Mouse (Mus musculus) olfactory bulb, adult 2 months (tissue): ENCODE data around the gene Slc44a5. TPM values are rescaled to one million over a fixed set of nuclear protein-coding genes. Genes with fewer than 3 reads are reported as not detected.

ENCODE experiments used
- H3K27ac ChIP-seq: fragments of 200-500 bp; 2 replicates; pipeline ENCODE4 v1.5.1; 2012; ENCODE audit warnings: low read depth, low read length; ENCODE audit not compliant: insufficient read depth
- H3K4me1 ChIP-seq: fragments of 200-500 bp; 2 replicates; pipeline ENCODE4 v1.6.1; 2012; ENCODE audit warnings: low read length; ENCODE audit not compliant: control insufficient read depth, insufficient read depth
- H3K4me3 ChIP-seq: fragments of 200-500 bp; 2 replicates; pipeline ENCODE4 v1.5.1; 2012; ENCODE audit warnings: mild to moderate bottlenecking, low read depth, low read length, moderate library complexity; ENCODE audit not compliant: insufficient read depth
- CTCF ChIP-seq: fragments of 200-500 bp; IDR thresholded peaks from 2 replicates; pipeline ENCODE4 v1.5.1; 2012; ENCODE audit warnings: low read depth, mild to moderate bottlenecking, low read length, moderate library complexity; ENCODE audit not compliant: insufficient read depth
- POLR2A ChIP-seq: fragments of 200-500 bp; IDR thresholded peaks from 2 replicates; pipeline ENCODE4 v1.6.1; 2012; ENCODE audit warnings: mild to moderate bottlenecking, low read depth, low read length, moderate library complexity; ENCODE audit not compliant: insufficient read depth
- WGBS: fragments of 180-500 bp; shearing (Covaris S2); methylation state at CpG from one replicate; pipeline ENCODE4 v1.1.7; 2018; 5-methylcytosine and 5-hydroxymethylcytosine counted together
- polyA plus RNA-seq: library from polyadenylated mRNA; stranded (reverse); fragments of >200 nt; gene quantifications from 2 replicates; pipeline ENCODE4 v1.2.4, GENCODE M21; 2012; ENCODE audit warnings: low replicate concordance; ENCODE audit not compliant: missing spikeins, insufficient read depth, insufficient read length

The Slc44a5 gene
- polyA plus RNA-seq, 1 experiment, result not detected

- no peak for TF ChIP-seq POLR2A
- no peak for TF ChIP-seq CTCF
- no peaks in the 10 kb centered on the region for H3K4me1 ChIP-seq
- H3K27ac ChIP-seq, result no peak overlapping the region
- H3K4me3 ChIP-seq, result no peak overlapping the region
- 73% methylated on average over 5 of the region's 5 CpGs for WGBS
Observed at GRCm38 (mm10) chr3:154292126-154292525, 318.9 kb downstream of the Slc44a5 start.

GRCm38 (mm10) chr3:154293839-154294490 lies 320.7 kb downstream of the Slc44a5 start:
- TF ChIP-seq CTCF (no peak), POLR2A (no peak)
- Histone ChIP-seq H3K4me3 (no peak overlapping the region), H3K4me1 (no peaks in the 10 kb centered on the region), H3K27ac (no peak overlapping the region)
- 86% methylated on average over 9 of the region's 9 CpGs for WGBS

GRCm38 (mm10) chr3:154294924-154295834 lies 321.9 kb downstream of the Slc44a5 start:
- no peaks in the 10 kb centered on the region for H3K4me1 ChIP-seq
- TF ChIP-seq POLR2A (no peak), CTCF (no peak)
- 93% methylated on average over 17 of the region's 17 CpGs for WGBS

GRCm38 (mm10) chr3:154297499-154297898 lies 324.3 kb downstream of the Slc44a5 start:
- Histone ChIP-seq H3K27ac (no peak overlapping the region), H3K4me1 (no peaks in the 10 kb centered on the region), H3K4me3 (no peak overlapping the region)
- TF ChIP-seq POLR2A (no peak), CTCF (no peak)
- 36% methylated on average over 6 of the region's 6 CpGs for WGBS

More at GRCm38 (mm10) chr3:154294924-154295834, 321.9 kb downstream of the Slc44a5 start:
- Histone ChIP-seq H3K4me3 (no peak overlapping the region), H3K27ac (no peak overlapping the region)

GRCm38 (mm10) chr3:154298490-154298889 lies 325.3 kb downstream of the Slc44a5 start:
- H3K27ac ChIP-seq, result no peak overlapping the region
- H3K4me3 ChIP-seq, result no peak overlapping the region
- no peaks in the 10 kb centered on the region for H3K4me1 ChIP-seq
- no peak for TF ChIP-seq POLR2A
- TF ChIP-seq CTCF, result no peak

- H3K27ac ChIP-seq, result no peak overlapping the region
- WGBS, result 85% methylated on average over 9 of the region's 9 CpGs
- no peak for TF ChIP-seq POLR2A
- TF ChIP-seq CTCF, result no peak
- H3K4me1 ChIP-seq, result no peaks in the 10 kb centered on the region
- no peak overlapping the region for H3K4me3 ChIP-seq
Observed at GRCm38 (mm10) chr3:154300006-154300405, 326.8 kb downstream of the Slc44a5 start.

- TF ChIP-seq CTCF (no peak), POLR2A (no peak)
- no peak overlapping the region for H3K4me3 ChIP-seq
- no peak overlapping the region for H3K27ac ChIP-seq
- H3K4me1 ChIP-seq, result no peaks in the 10 kb centered on the region
- 92% methylated on average over 4 of the region's 4 CpGs for WGBS
Observed at GRCm38 (mm10) chr3:154301102-154301501, 327.9 kb downstream of the Slc44a5 start.

GRCm38 (mm10) chr3:154305163-154305884 lies 332.1 kb downstream of the Slc44a5 start:
- Histone ChIP-seq H3K27ac (no peak overlapping the region), H3K4me1 (no peaks in the 10 kb centered on the region), H3K4me3 (no peak overlapping the region)
- TF ChIP-seq POLR2A (no peak), CTCF (no peak)
- WGBS, result 53% methylated on average over 16 of the region's 16 CpGs
